Mouse (Mus musculus) C2C12 (cell line): ENCODE results near the gene Il1r1. TPM values are rescaled to one million over a fixed set of nuclear protein-coding genes. Genes with fewer than 3 reads are reported as not detected.

Experiments used
- H3K27me3 ChIP-seq: one replicate; pipeline ENCODE4 v1.6.1; 2011; ENCODE audit not compliant: control insufficient read depth, insufficient read depth, insufficient read length
- H3K36me3 ChIP-seq: one replicate; pipeline ENCODE4 v1.6.1; 2011; ENCODE audit not compliant: control insufficient read depth, insufficient read depth
- H3K4me3 ChIP-seq: one replicate; pipeline ENCODE4 v1.5.1; 2011; ENCODE audit warnings: mild to moderate bottlenecking, control low read depth; ENCODE audit not compliant: poor library complexity, insufficient read depth, severe bottlenecking
- H3K79me2 ChIP-seq: one replicate; pipeline ENCODE4 v1.6.1; 2011; ENCODE audit not compliant: control insufficient read depth, insufficient read depth
- H3K79me3 ChIP-seq: one replicate; pipeline ENCODE4 v1.6.1; 2011; ENCODE audit warnings: low read depth, control low read depth
- H3ac ChIP-seq: one replicate; pipeline ENCODE3; 2011; ENCODE audit warnings: low read depth; ENCODE audit not compliant: control insufficient read depth, insufficient read length
- CEBPB ChIP-seq: IDR thresholded peaks from one replicate; pipeline ENCODE4 v1.6.1; 2011; ENCODE audit warnings: low read depth, mild to moderate bottlenecking, control low read depth, moderate library complexity
- CTCF ChIP-seq: IDR thresholded peaks from one replicate; pipeline ENCODE4 v1.5.1; 2011; ENCODE audit not compliant: control insufficient read depth, insufficient read depth, insufficient read length
- FOSL1 ChIP-seq: IDR thresholded peaks from one replicate; pipeline ENCODE4 v1.8.0; 2011; ENCODE audit warnings: mild to moderate bottlenecking, low read length; ENCODE audit not compliant: poor library complexity, insufficient read depth, severe bottlenecking
- MAX ChIP-seq: IDR thresholded peaks from one replicate; pipeline ENCODE4 v1.6.1; 2011; ENCODE audit warnings: mild to moderate bottlenecking, control low read depth
- MYOD1 ChIP-seq: IDR thresholded peaks from one replicate; pipeline ENCODE4 v1.6.1; 2011; ENCODE audit warnings: low read depth; ENCODE audit not compliant: control insufficient read depth, insufficient read length
- MYOG ChIP-seq: IDR thresholded peaks from one replicate; pipeline ENCODE4 v1.6.1; 2011; ENCODE audit not compliant: control insufficient read depth, insufficient read length; ENCODE audit errors: extremely low read depth
- USF1 ChIP-seq: IDR thresholded peaks from one replicate; pipeline ENCODE4 v1.6.1; 2011; ENCODE audit warnings: low read depth, mild to moderate bottlenecking, control low read depth, moderate library complexity
- polyA plus RNA-seq: library from polyadenylated mRNA; unstranded; fragments of >200 nt; fragmentation: generic; extraction: Trizol; gene quantifications from one replicate; pipeline ENCODE4 v1.2.1, GENCODE M21; 2012; ENCODE audit warnings: missing spikeins

Il1r1 gene
- polyA plus RNA-seq, 1 experiment: 16.8 TPM

- TF ChIP-seq USF1 (no peak), CEBPB (no peak), CTCF (no peak), MYOD1 (no peak), MYOG (no peak), MAX (no peak), FOSL1 (no peak)
- Histone ChIP-seq H3ac (no peak overlapping the region), H3K79me3 (no peaks in the 10 kb centered on the region), H3K27me3 (no peaks in the 10 kb centered on the region), H3K79me2 (no peaks in the 10 kb centered on the region), H3K36me3 (no peaks in the 10 kb centered on the region), H3K4me3 (no peak overlapping the region)
These were observed 11.3 kb upstream of the Il1r1 start for GRCm38 (mm10) chr1:40213337-40214159.

- TF ChIP-seq CTCF (no peak), MYOG (no peak), FOSL1 (no peak), MYOD1 (no peak), MAX (no peak), USF1 (no peak), CEBPB (no peak)
- no peaks in the 10 kb centered on the region for H3K79me2 ChIP-seq
These were observed 7.4 kb upstream of the Il1r1 start for GRCm38 (mm10) chr1:40217521-40217920.

GRCm38 (mm10) chr1:40218603-40219002, 6.3 kb upstream of the Il1r1 start:
- Histone ChIP-seq H3K79me2 (no peaks in the 10 kb centered on the region), H3K4me3 (no peak overlapping the region), H3K27me3 (no peaks in the 10 kb centered on the region), H3K79me3 (no peaks in the 10 kb centered on the region), H3ac (no peak overlapping the region), H3K36me3 (no peaks in the 10 kb centered on the region)
- TF ChIP-seq FOSL1: no peak
- TF ChIP-seq MYOD1: no peak
- TF ChIP-seq USF1: no peak
- no peak for TF ChIP-seq MYOG
- no peak for TF ChIP-seq MAX
- TF ChIP-seq CEBPB: no peak
- TF ChIP-seq CTCF: no peak

More at GRCm38 (mm10) chr1:40217521-40217920, 7.4 kb upstream of the Il1r1 start:
- Histone ChIP-seq H3K36me3 (no peaks in the 10 kb centered on the region), H3K79me3 (no peaks in the 10 kb centered on the region), H3ac (no peak overlapping the region), H3K27me3 (no peaks in the 10 kb centered on the region), H3K4me3 (no peak overlapping the region)

GRCm38 (mm10) chr1:40220549-40220948, 4.3 kb upstream of the Il1r1 start:
- no peaks in the 10 kb centered on the region for H3K36me3 ChIP-seq
- H3ac ChIP-seq: no peak overlapping the region
- H3K79me2 ChIP-seq: no peaks in the 10 kb centered on the region
- TF ChIP-seq MYOD1 (peak; percentile 17), USF1 (no peak), MAX (peak; percentile 15), MYOG (no peak), FOSL1 (peak; percentile 40), CEBPB (peak; percentile 16), CTCF (no peak)
- H3K27me3 ChIP-seq: no peaks in the 10 kb centered on the region
- H3K79me3 ChIP-seq: no peaks in the 10 kb centered on the region
- H3K4me3 ChIP-seq: no peak overlapping the region

GRCm38 (mm10) chr1:40221864-40222263, 3.0 kb upstream of the Il1r1 start:
- Histone ChIP-seq H3K27me3 (no peaks in the 10 kb centered on the region), H3K79me2 (no peaks in the 10 kb centered on the region), H3ac (no peak overlapping the region), H3K79me3 (no peaks in the 10 kb centered on the region), H3K36me3 (no peaks in the 10 kb centered on the region), H3K4me3 (no peak overlapping the region)
- TF ChIP-seq MYOG: no peak
- peak; percentile 38 for TF ChIP-seq USF1

- TF ChIP-seq CEBPB (no peak), MAX (no peak), USF1 (no peak), FOSL1 (no peak), CTCF (no peak), MYOG (no peak), MYOD1 (no peak)
- Histone ChIP-seq H3K79me2 (no peaks in the 10 kb centered on the region), H3K4me3 (no peak overlapping the region), H3K27me3 (no peaks in the 10 kb centered on the region), H3K36me3 (no peaks in the 10 kb centered on the region), H3K79me3 (no peaks in the 10 kb centered on the region), H3ac (no peak overlapping the region)
These were observed 2.2 kb upstream of the Il1r1 start for GRCm38 (mm10) chr1:40222680-40223079.
